Mouse (Mus musculus): ENCODE data around the gene Cntn4.
"Not testable (repeated sequence)": the region's sequence is repeated elsewhere in the genome, so short reads cannot be mapped to it uniquely, and the experiment has no call there.

Gene Cntn4

GRCm38 (mm10) chr6:106332466-106332865 lies 655.0 kb downstream of the Cntn4 start:
- DNase-seq (ENCODE audit: low read depth), result no peak

GRCm38 (mm10) chr6:106332933-106333332 lies 655.5 kb downstream of the Cntn4 start:
- no peak for DNase-seq (ENCODE audit: low read depth)

GRCm38 (mm10) chr6:106335066-106335465 lies 657.6 kb downstream of the Cntn4 start:
- DNase-seq (ENCODE audit: low read depth), result no peak

- no peak for DNase-seq (ENCODE audit: low read depth)
These were observed 659.3 kb downstream of the Cntn4 start for GRCm38 (mm10) chr6:106336805-106337204.

GRCm38 (mm10) chr6:106337829-106338228 lies 660.4 kb downstream of the Cntn4 start:
- DNase-seq (ENCODE audit: low read depth), result no peak

- DNase-seq (ENCODE audit: low read depth), result no peak
These were observed 663.7 kb downstream of the Cntn4 start for GRCm38 (mm10) chr6:106341114-106341513.

GRCm38 (mm10) chr6:106350072-106350471 lies 672.6 kb downstream of the Cntn4 start:
- DNase-seq (ENCODE audit: low read depth), result no peak

GRCm38 (mm10) chr6:106351389-106351788 lies 673.9 kb downstream of the Cntn4 start:
- DNase-seq (ENCODE audit: low read depth), result no peak

- not testable (repeated sequence) for DNase-seq (ENCODE audit: low read depth)
These were observed 681.3 kb downstream of the Cntn4 start for GRCm38 (mm10) chr6:106358801-106359200.

GRCm38 (mm10) chr6:106381288-106382025 lies 704.0 kb downstream of the Cntn4 start:
- DNase-seq (ENCODE audit: low read depth), result no peak

- no peak for DNase-seq (ENCODE audit: low read depth)
These were observed 710.5 kb downstream of the Cntn4 start for GRCm38 (mm10) chr6:106387833-106388406.

GRCm38 (mm10) chr6:106408014-106408413 lies 730.6 kb downstream of the Cntn4 start:
- DNase-seq (ENCODE audit: low read depth), result no peak

GRCm38 (mm10) chr6:106408634-106409033 lies 731.2 kb downstream of the Cntn4 start:
- no peak for DNase-seq (ENCODE audit: low read depth)

- no peak for DNase-seq (ENCODE audit: low read depth)
These were observed 745.5 kb downstream of the Cntn4 start for GRCm38 (mm10) chr6:106422947-106423346.

GRCm38 (mm10) chr6:106423471-106423870 lies 746.0 kb downstream of the Cntn4 start:
- no peak for DNase-seq (ENCODE audit: low read depth)

GRCm38 (mm10) chr6:106426615-106427014 lies 749.2 kb downstream of the Cntn4 start:
- DNase-seq (ENCODE audit: low read depth), result no peak

- no peak for DNase-seq (ENCODE audit: low read depth)
These were observed 754.0 kb downstream of the Cntn4 start for GRCm38 (mm10) chr6:106431466-106431865.

GRCm38 (mm10) chr6:106440786-106441185 lies 763.3 kb downstream of the Cntn4 start:
- DNase-seq (ENCODE audit: low read depth), result no peak

- DNase-seq (ENCODE audit: low read depth), result no peak
These were observed 763.8 kb downstream of the Cntn4 start for GRCm38 (mm10) chr6:106441246-106441645.

- DNase-seq (ENCODE audit: low read depth), result no peak
These were observed 776.8 kb downstream of the Cntn4 start for GRCm38 (mm10) chr6:106454131-106454838.

- DNase-seq (ENCODE audit: low read depth), result no peak
These were observed 778.2 kb downstream of the Cntn4 start for GRCm38 (mm10) chr6:106455616-106456015.

- DNase-seq (ENCODE audit: low read depth), result no peak
These were observed 780.7 kb downstream of the Cntn4 start for GRCm38 (mm10) chr6:106458166-106458565.

- no peak for DNase-seq (ENCODE audit: low read depth)
These were observed 784.9 kb downstream of the Cntn4 start for GRCm38 (mm10) chr6:106462403-106462802.
